Mouse (Mus musculus) stomach, postnatal 0 days (tissue): ENCODE data around the gene Pakap. TPM values are rescaled to one million over a fixed set of nuclear protein-coding genes. Genes with fewer than 3 reads are reported as not detected.

ENCODE experiments used
- ATAC-seq: fragments of 200-750 bp; cut with Nextera tagmentation; 2 replicates; pipeline ENCODE4 v1.8.0; 2017; ENCODE audit not compliant: low FRiP score, low TSS enrichment
- DNase-seq: peaks from one replicate; pipeline ENCODE4 v3.0.0-alpha.2; 2016; ENCODE audit warnings: low spot score
- H3K27ac ChIP-seq: fragments of 300-500 bp; sonication (generic); replicated peaks from 2 replicates; pipeline ENCODE4 v1.5.1; 2014; ENCODE audit warnings: mild to moderate bottlenecking, control low read depth
- H3K27me3 ChIP-seq: fragments of 300-500 bp; sonication (generic); 2 replicates; pipeline ENCODE4 v1.6.1; 2014; ENCODE audit warnings: low read length; ENCODE audit not compliant: control insufficient read depth, insufficient read depth
- H3K36me3 ChIP-seq: fragments of 300-500 bp; sonication (generic); 2 replicates; pipeline ENCODE4 v1.6.1; 2014; ENCODE audit warnings: low read length, mixed read lengths; ENCODE audit not compliant: control insufficient read depth, insufficient read depth
- H3K4me1 ChIP-seq: fragments of 300-500 bp; sonication (generic); replicated peaks from 2 replicates; pipeline ENCODE4 v1.6.1; 2014; ENCODE audit warnings: antibody characterized with exemption; ENCODE audit not compliant: control insufficient read depth, insufficient read depth
- H3K4me2 ChIP-seq: fragments of 300-500 bp; sonication (generic); replicated peaks from 2 replicates; pipeline ENCODE4 v1.6.1; 2014; ENCODE audit warnings: low read depth, mild to moderate bottlenecking, control low read depth, moderate library complexity
- H3K4me3 ChIP-seq: fragments of 300-500 bp; sonication (generic); 2 replicates; pipeline ENCODE4 v1.5.1; 2014; ENCODE audit warnings: low read depth, low read length, control low read depth
- H3K9ac ChIP-seq: fragments of 300-500 bp; sonication (generic); 2 replicates; pipeline ENCODE4 v1.6.1; 2014; ENCODE audit warnings: mild to moderate bottlenecking, low read length, control low read depth, mixed read lengths
- H3K9me3 ChIP-seq: fragments of 300-500 bp; sonication (generic); 2 replicates; pipeline ENCODE4 v1.6.1; 2016; ENCODE audit warnings: low read length; ENCODE audit not compliant: control insufficient read depth
- CTCF ChIP-seq: IDR thresholded peaks from 2 replicates; pipeline ENCODE4 v1.5.1; 2016; ENCODE audit warnings: antibody characterized with exemption, low read depth, mild to moderate bottlenecking, moderate library complexity
- EP300 ChIP-seq: optimal IDR thresholded peaks from 2 replicates; pipeline ENCODE3; 2016; ENCODE audit warnings: antibody characterized with exemption
- WGBS: fragments of 180-500 bp; shearing (Covaris S2); extraction: QIAGEN DNeasy Blood & Tissue Kit; methylation state at CpG from one replicate; pipeline ENCODE4 v1.1.7; 2014; 5-methylcytosine and 5-hydroxymethylcytosine counted together
- polyA plus RNA-seq: library from polyadenylated mRNA; unstranded; fragments of >200 nt; fragmentation: Nextera tagmentation; extraction: Ambion mirVana; gene quantifications from 2 replicates; pipeline ENCODE4 v1.2.1, GENCODE M21; 2015

The Pakap gene
- polyA plus RNA-seq, 1 experiment from 2014 or later = 12.2 TPM

GRCm38 (mm10) chr4:57575686-57576085 is 7.7 kb downstream of the Pakap start:
- H3K4me2 ChIP-seq = no peak overlapping the region
- no peak for DNase-seq
- TF ChIP-seq CTCF (no peak), EP300 (no peak)

GRCm38 (mm10) chr4:57576095-57576494 is 8.1 kb downstream of the Pakap start:
- ATAC-seq (no peak), DNase-seq (no peak)
- Histone ChIP-seq H3K4me1 (peaks cover 3% of the 10 kb centered on the region; the same call in 1 of the 2 replicates), H3K27me3 (no peaks in the 10 kb centered on the region), H3K4me3 (no peak overlapping the region), H3K9me3 (no peaks in the 10 kb centered on the region), H3K4me2 (no peak overlapping the region), H3K9ac (no peak overlapping the region), H3K27ac (no peak overlapping the region), H3K36me3 (no peaks in the 10 kb centered on the region)
- WGBS = 72% methylated on average over 11 of the region's 11 CpGs
- TF ChIP-seq EP300 (no peak), CTCF (no peak)

More at GRCm38 (mm10) chr4:57575686-57576085, 7.7 kb downstream of the Pakap start:
- Histone ChIP-seq H3K4me3 (no peak overlapping the region), H3K36me3 (no peaks in the 10 kb centered on the region), H3K27ac (no peak overlapping the region), H3K27me3 (no peaks in the 10 kb centered on the region), H3K4me1 (peaks cover 3% of the 10 kb centered on the region; the same call in 1 of the 2 replicates), H3K9me3 (no peaks in the 10 kb centered on the region), H3K9ac (no peak overlapping the region)
- 61% methylated on average over 5 of the region's 5 CpGs for WGBS
- no peak for ATAC-seq

- no peak for ATAC-seq
- Histone ChIP-seq H3K27ac (no peak overlapping the region), H3K27me3 (no peaks in the 10 kb centered on the region), H3K4me2 (no peak overlapping the region), H3K4me1 (peaks cover under 1% of the 10 kb centered on the region; the same call in 1 of the 2 replicates), H3K4me3 (no peak overlapping the region), H3K9ac (no peak overlapping the region), H3K9me3 (no peaks in the 10 kb centered on the region), H3K36me3 (no peaks in the 10 kb centered on the region)
- DNase-seq = no peak
- TF ChIP-seq EP300 (no peak), CTCF (no peak)
- WGBS = 81% methylated on average over 10 of the region's 10 CpGs
Measured at GRCm38 (mm10) chr4:57579683-57580082, 11.7 kb downstream of the Pakap start.

- H3K27ac ChIP-seq = no peak overlapping the region
- DNase-seq = no peak
- no peak overlapping the region for H3K4me3 ChIP-seq
- H3K4me1 ChIP-seq = no peaks in the 10 kb centered on the region
- H3K9ac ChIP-seq = no peak overlapping the region
- TF ChIP-seq EP300 = no peak
- TF ChIP-seq CTCF = no peak
- H3K27me3 ChIP-seq = no peaks in the 10 kb centered on the region
- no peak for ATAC-seq
- H3K36me3 ChIP-seq = no peaks in the 10 kb centered on the region
- H3K9me3 ChIP-seq = no peaks in the 10 kb centered on the region
- 97% methylated on average over 6 of the region's 6 CpGs for WGBS
- no peak overlapping the region for H3K4me2 ChIP-seq
Measured at GRCm38 (mm10) chr4:57585281-57585800, 17.4 kb downstream of the Pakap start.

- no peaks in the 10 kb centered on the region for H3K27me3 ChIP-seq
- no peaks in the 10 kb centered on the region for H3K36me3 ChIP-seq
- H3K4me3 ChIP-seq = no peak overlapping the region
- no peak for ATAC-seq
- WGBS = 62% methylated on average over 7 of the region's 7 CpGs
- TF ChIP-seq EP300 (no peak), CTCF (no peak)
- no peaks in the 10 kb centered on the region for H3K9me3 ChIP-seq
- no peaks in the 10 kb centered on the region for H3K4me1 ChIP-seq
- DNase-seq = no peak
- H3K27ac ChIP-seq = no peak overlapping the region
- H3K4me2 ChIP-seq = no peak overlapping the region
- H3K9ac ChIP-seq = 0 out of 2 replicates have a peak overlapping the region, but pooled peaks have one; percentile 4
Measured at GRCm38 (mm10) chr4:57586933-57587658, 19.1 kb downstream of the Pakap start.

GRCm38 (mm10) chr4:57588356-57588755 is 20.4 kb downstream of the Pakap start:
- H3K27ac ChIP-seq = no peak overlapping the region

More at GRCm38 (mm10) chr4:57588356-57588755, 20.4 kb downstream of the Pakap start:
- no peak for TF ChIP-seq EP300
- no peak for TF ChIP-seq CTCF
- H3K27me3 ChIP-seq = no peaks in the 10 kb centered on the region
- DNase-seq = no peak
- H3K9ac ChIP-seq = no peak overlapping the region
- H3K36me3 ChIP-seq = no peaks in the 10 kb centered on the region
- no peak overlapping the region for H3K4me2 ChIP-seq
- no peaks in the 10 kb centered on the region for H3K4me1 ChIP-seq
- ATAC-seq = no peak
- H3K9me3 ChIP-seq = no peaks in the 10 kb centered on the region
- WGBS = 91% methylated on average over 1 of the region's 1 CpGs
- H3K4me3 ChIP-seq = no peak overlapping the region
